Mouse (Mus musculus) brain, embryonic 14.5 days (tissue): Measurements from ENCODE around the gene Tmem178b.

Experiments used
- CTCF ChIP-seq: fragments of 200-500 bp; IDR thresholded peaks from 2 replicates; pipeline ENCODE4 v1.5.1; 2012; ENCODE audit warnings: inconsistent platforms, mild to moderate bottlenecking, moderate library complexity, borderline replicate concordance; ENCODE audit not compliant: insufficient read depth, insufficient read length; ENCODE audit errors: extremely low read depth
- POLR2A ChIP-seq: fragments of 200-500 bp; IDR thresholded peaks from 2 replicates; pipeline ENCODE4 v1.6.1; 2012; ENCODE audit warnings: mild to moderate bottlenecking, inconsistent platforms, borderline replicate concordance; ENCODE audit not compliant: poor library complexity, insufficient read depth, insufficient read length, severe bottlenecking; ENCODE audit errors: extremely low read depth

- no peak for TF ChIP-seq CTCF
- TF ChIP-seq POLR2A, result no peak
Measured at GRCm38 (mm10) chr6:40102863-40103262, 229.8 kb downstream of the Tmem178b start.
